Mouse (Mus musculus): ENCODE measurements around the gene Chmp4b. TPM values are rescaled to one million over a fixed set of nuclear protein-coding genes. Genes with fewer than 3 reads are reported as not detected.
A peak's percentile ranks its signal among the peaks of the same experiment; 100 is the strongest.

Chmp4b gene
- polyA plus RNA-seq, 1 experiment from 2014 or later, result 11.9 TPM

DNA sequence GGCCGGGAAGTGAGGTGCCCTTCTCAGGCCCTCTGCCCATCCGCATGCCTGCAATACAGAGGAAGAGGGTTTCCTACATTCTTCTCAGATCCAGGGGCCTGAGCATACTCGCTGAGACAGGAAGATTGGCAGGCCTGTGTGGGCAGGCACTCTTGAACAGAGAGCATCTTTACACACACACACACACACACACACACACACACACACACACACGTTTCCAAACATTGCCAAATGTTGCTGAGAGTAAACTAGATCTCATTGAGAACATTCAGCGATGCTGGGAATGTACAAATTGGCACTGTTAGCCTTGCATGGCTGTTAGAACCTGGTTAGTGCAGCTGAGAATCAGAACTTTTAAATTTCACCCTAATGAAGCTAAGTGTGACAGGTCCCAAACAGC lies 21.0 kb upstream of the Chmp4b start:
- peak overlapping the region; percentile 54 for H3K4me3 ChIP-seq (ENCODE audit: low read depth, low read length)
- WGBS (ENCODE audit: insufficient replicate concordance), result 83% methylated on average over 5 of the region's 5 CpGs
- ATAC-seq, result no peak
- no peak overlapping the region for H3K9ac ChIP-seq (replicated peaks)
- H3K4me2 ChIP-seq (ENCODE audit: low read depth, low read length), result peak overlapping the region; percentile 67
- TF ChIP-seq EP300 (IDR thresholded peaks at IDR 0.05; ENCODE audit: low read depth) (no peak), CTCF (IDR thresholded peaks at IDR 0.05; ENCODE audit: low read depth) (no peak)
- H3K9me3 ChIP-seq (ENCODE audit: low read length), result no peaks in the 10 kb centered on the region
- no peaks in the 10 kb centered on the region for H3K27me3 ChIP-seq (ENCODE audit: insufficient read depth, low read length)
- no peak overlapping the region for H3K27ac ChIP-seq (ENCODE audit: low read depth)
- DNase-seq, result no peak
- peaks cover 5% of the 10 kb centered on the region; the same call in 1 of the 2 replicates for H3K4me1 ChIP-seq (ENCODE audit: insufficient read depth)
- peaks cover 18% of the 10 kb centered on the region for H3K36me3 ChIP-seq (replicated peaks; ENCODE audit: insufficient read depth, low read length)

DNA sequence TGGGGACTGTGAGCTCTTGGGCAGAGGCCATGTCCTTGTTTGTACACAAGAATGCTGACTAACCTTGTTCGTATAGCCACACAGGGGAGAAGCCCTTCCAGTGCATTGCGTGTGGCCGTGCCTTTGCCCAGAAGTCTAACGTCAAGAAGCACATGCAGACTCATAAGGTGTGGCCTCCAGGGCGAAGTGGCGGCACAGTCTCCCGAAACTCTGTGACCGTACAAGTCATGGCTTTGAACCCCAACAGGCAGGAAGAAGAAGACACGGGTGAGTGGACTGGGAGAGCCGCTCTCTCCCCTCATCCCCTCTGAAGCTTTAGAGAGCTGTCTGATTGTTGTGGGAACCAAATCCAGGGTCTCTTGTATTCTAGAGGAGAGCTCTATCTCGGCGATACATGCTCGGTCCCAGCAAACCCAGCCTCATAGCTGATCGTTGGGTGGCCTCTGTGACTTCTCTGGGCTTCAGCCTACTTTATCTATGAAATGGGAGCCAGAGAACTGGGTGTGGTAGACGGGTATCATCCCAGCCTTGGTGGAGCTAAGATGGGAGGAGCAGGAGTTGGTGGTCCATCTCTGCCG lies 19.2 kb upstream of the Chmp4b start:
- DNase-seq, result peak; percentile 55

DNA sequence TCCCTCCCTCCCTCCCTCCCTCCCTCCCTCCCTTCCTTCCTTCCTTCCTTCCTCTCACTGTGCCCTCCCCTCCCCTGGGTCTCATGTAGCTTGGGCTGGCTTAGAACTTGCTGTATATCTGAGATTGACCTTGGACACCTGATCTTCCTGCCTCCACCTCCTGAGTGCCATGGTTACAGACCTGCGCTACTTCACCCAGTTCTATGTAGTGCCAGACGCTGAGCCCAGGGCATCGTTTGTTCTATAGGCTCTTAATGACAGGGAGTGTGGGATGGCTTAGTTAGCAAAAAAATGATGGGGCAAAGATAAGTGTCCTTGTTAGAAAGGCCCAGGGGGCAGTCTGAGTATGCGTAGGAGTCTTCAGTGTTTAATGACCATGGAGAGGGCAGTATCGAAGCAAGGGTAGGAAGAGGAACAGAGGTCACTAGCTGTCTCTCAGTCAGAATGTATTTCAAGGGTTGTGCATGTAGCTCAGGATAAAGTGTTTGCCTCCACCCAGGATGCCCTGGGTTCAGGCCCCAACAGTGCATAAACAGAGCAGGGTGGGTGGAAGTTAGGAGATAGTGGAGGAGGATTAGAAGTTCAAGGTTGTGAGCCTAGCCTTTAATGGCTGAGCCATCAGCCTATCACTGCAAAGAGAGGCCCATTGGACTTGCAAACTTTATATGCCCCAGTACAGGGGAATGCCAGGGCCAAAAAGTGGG lies 18.3 kb upstream of the Chmp4b start:
- H3K27ac ChIP-seq (ENCODE audit: low read depth), result peak overlapping the region; percentile 87
- H3K4me2 ChIP-seq (ENCODE audit: low read depth, low read length), result peak overlapping the region; percentile 67
- H3K4me1 ChIP-seq (ENCODE audit: insufficient read depth), result peaks cover 5% of the 10 kb centered on the region; the same call in 1 of the 2 replicates
- H3K9ac ChIP-seq (replicated peaks), result no peak overlapping the region
- no peak for DNase-seq
- WGBS (ENCODE audit: insufficient replicate concordance), result 79% methylated on average over 5 of the region's 5 CpGs
- no peaks in the 10 kb centered on the region for H3K9me3 ChIP-seq (ENCODE audit: low read length)
- ATAC-seq, result peak; percentile 30
- peaks cover 15% of the 10 kb centered on the region for H3K36me3 ChIP-seq (replicated peaks; ENCODE audit: insufficient read depth, low read length)
- H3K4me3 ChIP-seq (ENCODE audit: low read depth, low read length), result peak overlapping the region; percentile 17; the same call in 1 of the 2 replicates
- TF ChIP-seq CTCF (IDR thresholded peaks at IDR 0.05; ENCODE audit: low read depth) (no peak), EP300 (IDR thresholded peaks at IDR 0.05; ENCODE audit: low read depth) (no peak)
- H3K27me3 ChIP-seq (ENCODE audit: insufficient read depth, low read length), result no peaks in the 10 kb centered on the region

More for the DNA sequence above, 19.2 kb upstream of the Chmp4b start:
- H3K4me2 ChIP-seq (ENCODE audit: low read depth, low read length), result peak overlapping the region; percentile 67
- no peaks in the 10 kb centered on the region for H3K9me3 ChIP-seq (ENCODE audit: low read length)
- H3K27me3 ChIP-seq (ENCODE audit: insufficient read depth, low read length), result no peaks in the 10 kb centered on the region
- peaks cover 15% of the 10 kb centered on the region for H3K36me3 ChIP-seq (replicated peaks; ENCODE audit: insufficient read depth, low read length)
- TF ChIP-seq EP300 (IDR thresholded peaks at IDR 0.05; ENCODE audit: low read depth), result peak; percentile 74
- no peak for TF ChIP-seq CTCF (IDR thresholded peaks at IDR 0.05; ENCODE audit: low read depth)
- 54% methylated on average over 16 of the region's 16 CpGs for WGBS (ENCODE audit: insufficient replicate concordance)
- H3K27ac ChIP-seq (ENCODE audit: low read depth), result peak overlapping the region; percentile 87
- peak overlapping the region; percentile 54 for H3K4me3 ChIP-seq (ENCODE audit: low read depth, low read length)
- peaks cover 5% of the 10 kb centered on the region; the same call in 1 of the 2 replicates for H3K4me1 ChIP-seq (ENCODE audit: insufficient read depth)
- ATAC-seq, result peak; percentile 87
- H3K9ac ChIP-seq (replicated peaks), result peak overlapping the region; percentile 51

GRCm38 (mm10) chr2:154633876-154634644 lies 17.4 kb upstream of the Chmp4b start:
- DNase-seq (no peak), ATAC-seq (no peak)
- Histone ChIP-seq H3K9ac (replicated peaks) (0 out of 2 replicates have a peak overlapping the region, but pooled peaks have one; percentile 2), H3K4me3 (ENCODE audit: low read depth, low read length) (no peak overlapping the region; the same call in 1 of the 2 replicates), H3K36me3 (replicated peaks; ENCODE audit: insufficient read depth, low read length) (peaks cover 22% of the 10 kb centered on the region), H3K9me3 (ENCODE audit: low read length) (no peaks in the 10 kb centered on the region), H3K27ac (ENCODE audit: low read depth) (peak overlapping the region; percentile 87), H3K27me3 (ENCODE audit: insufficient read depth, low read length) (no peaks in the 10 kb centered on the region), H3K4me1 (ENCODE audit: insufficient read depth) (peaks cover 5% of the 10 kb centered on the region; the same call in 1 of the 2 replicates), H3K4me2 (ENCODE audit: low read depth, low read length) (peak overlapping the region; percentile 67)
- WGBS (ENCODE audit: insufficient replicate concordance), result 77% methylated on average over 9 of the region's 9 CpGs
- no peak for TF ChIP-seq CTCF (IDR thresholded peaks at IDR 0.05; ENCODE audit: low read depth)
- TF ChIP-seq EP300 (IDR thresholded peaks at IDR 0.05; ENCODE audit: low read depth), result peak; percentile 88

DNA sequence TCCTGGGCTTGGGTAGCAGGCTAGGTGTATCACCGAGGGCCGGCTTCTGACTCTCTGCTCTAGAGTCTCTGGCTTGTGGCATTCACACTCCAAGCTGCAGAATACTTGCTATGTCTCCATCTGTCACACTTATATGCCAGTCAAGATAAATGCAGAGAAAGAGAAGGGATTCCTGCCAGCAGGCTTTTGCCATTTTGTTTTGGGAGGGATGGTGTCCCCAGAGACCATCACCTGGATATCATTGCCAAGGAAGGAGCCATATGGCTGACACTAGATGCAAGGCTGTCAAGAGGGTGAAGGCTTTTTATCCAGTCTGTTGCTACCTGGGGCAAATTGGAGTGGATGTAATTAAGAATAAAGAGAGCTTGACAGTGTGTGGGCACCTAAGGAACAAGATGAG lies 15.7 kb upstream of the Chmp4b start:
- no peaks in the 10 kb centered on the region for H3K9me3 ChIP-seq (ENCODE audit: low read length)
- no peak overlapping the region for H3K9ac ChIP-seq (replicated peaks)
- DNase-seq (no peak), ATAC-seq (no peak)
- peaks cover 5% of the 10 kb centered on the region; the same call in 1 of the 2 replicates for H3K4me1 ChIP-seq (ENCODE audit: insufficient read depth)
- H3K27me3 ChIP-seq (ENCODE audit: insufficient read depth, low read length), result no peaks in the 10 kb centered on the region
- WGBS (ENCODE audit: insufficient replicate concordance), result 98% methylated on average over 2 of the region's 2 CpGs
- TF ChIP-seq CTCF (IDR thresholded peaks at IDR 0.05; ENCODE audit: low read depth) (no peak), EP300 (IDR thresholded peaks at IDR 0.05; ENCODE audit: low read depth) (no peak)
- peaks cover 17% of the 10 kb centered on the region for H3K36me3 ChIP-seq (replicated peaks; ENCODE audit: insufficient read depth, low read length)
- no peak overlapping the region for H3K4me2 ChIP-seq (ENCODE audit: low read depth, low read length)
- H3K27ac ChIP-seq (ENCODE audit: low read depth), result no peak overlapping the region
- no peak overlapping the region for H3K4me3 ChIP-seq (ENCODE audit: low read depth, low read length)

DNA sequence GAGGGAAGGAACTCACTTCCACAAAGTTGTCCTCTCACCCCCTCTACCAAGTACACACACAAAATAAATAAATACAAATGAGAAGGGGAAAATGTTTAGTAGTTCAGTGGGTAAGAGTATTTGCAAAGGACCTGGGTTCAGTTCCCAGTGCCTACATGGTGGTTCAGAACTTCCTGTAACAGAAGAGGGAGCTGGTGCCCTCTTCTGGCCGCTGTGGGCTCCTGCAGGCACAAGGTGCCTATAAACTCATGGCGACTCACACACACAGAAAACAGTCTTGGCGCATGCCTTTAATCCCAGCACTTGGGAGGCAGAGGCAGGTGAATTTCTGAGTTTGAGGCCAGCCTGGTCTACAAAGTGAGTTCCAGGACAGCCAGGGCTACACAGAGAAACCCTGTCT lies 13.0 kb upstream of the Chmp4b start:
- Histone ChIP-seq H3K4me2 (ENCODE audit: low read depth, low read length) (no peak overlapping the region), H3K4me1 (ENCODE audit: insufficient read depth) (peaks cover 5% of the 10 kb centered on the region; the same call in 1 of the 2 replicates), H3K27ac (ENCODE audit: low read depth) (no peak overlapping the region), H3K4me3 (ENCODE audit: low read depth, low read length) (no peak overlapping the region), H3K27me3 (ENCODE audit: insufficient read depth, low read length) (no peaks in the 10 kb centered on the region), H3K9me3 (ENCODE audit: low read length) (no peaks in the 10 kb centered on the region), H3K36me3 (replicated peaks; ENCODE audit: insufficient read depth, low read length) (peaks cover 18% of the 10 kb centered on the region), H3K9ac (replicated peaks) (no peak overlapping the region)
- WGBS (ENCODE audit: insufficient replicate concordance), result 93% methylated on average over 3 of the region's 3 CpGs
- DNase-seq, result no peak
- TF ChIP-seq EP300 (IDR thresholded peaks at IDR 0.05; ENCODE audit: low read depth), result no peak
- peak; percentile 41 for TF ChIP-seq CTCF (IDR thresholded peaks at IDR 0.05; ENCODE audit: low read depth)
- ATAC-seq, result no peak

All from liver, postnatal 0 days (tissue).